Mouse (Mus musculus): ENCODE results near the gene Dbr1. TPM values are rescaled to one million over a fixed set of nuclear protein-coding genes. Genes with fewer than 3 reads are reported as not detected.
A peak's percentile ranks its signal among the peaks of the same experiment; 100 is the strongest.

Gene Dbr1
- total and polyA plus RNA-seq, 3 experiments, result 51.6 to 53.7 TPM; not detected in 1

GRCm38 (mm10) chr9:99575677-99576480 is at the start of gene Dbr1 (continued):
- TF ChIP-seq MAFK (IDR thresholded peaks at IDR 0.05; ENCODE audit: borderline replicate concordance, low read depth, low read length) (no peak), KAT2A (conservative IDR thresholded peaks at IDR 0.05; ENCODE audit: low read depth, low read length) (peak; percentile 2; the same call in 1 of the 2 replicates), HCFC1 (IDR thresholded peaks at IDR 0.05; ENCODE audit: low read depth, low read length) (peak; percentile 84), EP300 (IDR thresholded peaks at IDR 0.05; ENCODE audit: low read depth in 1 of 2, low read length in 2 of 2) (peak in 1 of 2 experiments; percentile 6; a peak in 1 of 4 replicates), POLR2A (IDR thresholded peaks at IDR 0.05; ENCODE audit: control insufficient read depth in 1 of 2, insufficient read depth in 1 of 2, low read depth in 1 of 2, low read length in 2 of 2, poor library complexity in 1 of 2) (peak; percentile 92 to 94)

- H3K9me3 ChIP-seq (replicated peaks; ENCODE audit: insufficient read depth, low read length), result no peaks in the 10 kb centered on the region
- H3K4me1 ChIP-seq (ENCODE audit: control insufficient read depth in 1 of 2, insufficient read depth in 2 of 2, low read length in 2 of 2), result peaks cover 0 to 2% of the 10 kb centered on the region in 2 experiments; a peak in 1 of 4 replicates
- no peaks in the 10 kb centered on the region for H3K27me3 ChIP-seq (ENCODE audit: control insufficient read depth in 1 of 2, insufficient read depth in 2 of 2, low read length in 2 of 2)
- peak; percentile 47 for DNase-seq (ENCODE audit: low read depth, low spot score)
- TF ChIP-seq NRF1 (IDR thresholded peaks at IDR 0.05; ENCODE audit: insufficient read depth, low read depth, low read length, poor library complexity, severe bottlenecking) (no peak), ETS1 (IDR thresholded peaks at IDR 0.05; ENCODE audit: low read depth, low read length) (peak; percentile 84), USF1 (IDR thresholded peaks at IDR 0.05; ENCODE audit: low read depth, low read length) (no peak), RCOR1 (IDR thresholded peaks at IDR 0.05; ENCODE audit: low read depth, low read length) (no peak), MXI1 (IDR thresholded peaks at IDR 0.05; ENCODE audit: low read depth, low read length) (no peak), EP300 (IDR thresholded peaks at IDR 0.05; ENCODE audit: low read depth in 1 of 2, low read length in 2 of 2) (peak; percentile 9 to 29; a peak in 1 of 4 replicates), MEF2A (IDR thresholded peaks at IDR 0.05; ENCODE audit: extremely low read depth, insufficient replicate concordance, low read depth, low read length, poor library complexity, severe bottlenecking) (no peak), MYB (IDR thresholded peaks at IDR 0.05; ENCODE audit: low read depth, low read length) (no peak), ZMIZ1 (IDR thresholded peaks at IDR 0.05; ENCODE audit: low read depth, low read length) (no peak), CHD1 (IDR thresholded peaks at IDR 0.05; ENCODE audit: low read depth, low read length) (no peak), GATA1 (IDR thresholded peaks at IDR 0.05; ENCODE audit: low read depth, low read length) (0 out of 2 replicates have a peak, but pooled peaks have one; percentile 27)
- H3K4me3 ChIP-seq (ENCODE audit: control insufficient read depth in 1 of 2, insufficient read depth in 1 of 2, low read depth in 2 of 2, low read length in 2 of 2), result no peak overlapping the region
- H3K27ac ChIP-seq (ENCODE audit: control insufficient read depth, low read depth, low read length), result no peak overlapping the region
- H3K36me3 ChIP-seq (ENCODE audit: control insufficient read depth in 1 of 2, insufficient read depth in 2 of 2, low read length in 2 of 2), result peaks cover 2 to 23% of the 10 kb centered on the region in 2 experiments; a peak in 3 of 4 replicates
- H3K9ac ChIP-seq (ENCODE audit: control insufficient read depth, low read depth, low read length, poor library complexity, severe bottlenecking), result no peak overlapping the region
- no peaks in the 10 kb centered on the region for H3K79me2 ChIP-seq (ENCODE audit: control insufficient read depth, insufficient read depth, low read length, poor library complexity)
Observed at GRCm38 (mm10) chr9:99531865-99532264, 43.7 kb upstream of the Dbr1 start.

- DNase-seq (ENCODE audit: low read depth, low spot score), result peak; percentile 44
- TF ChIP-seq MAX (IDR thresholded peaks at IDR 0.05; ENCODE audit: low read length) (no peak), POLR2A (IDR thresholded peaks at IDR 0.05; ENCODE audit: control insufficient read depth in 1 of 2, insufficient read depth in 1 of 2, low read depth in 1 of 2, low read length in 2 of 2, poor library complexity in 1 of 2) (no peak), SMC3 (IDR thresholded peaks at IDR 0.05; ENCODE audit: low read depth, low read length) (peak; percentile 54), RAD21 (IDR thresholded peaks at IDR 0.05; ENCODE audit: low read depth, low read length) (peak; percentile 31), CTCF (IDR thresholded peaks at IDR 0.05 in 2 of 3, conservative IDR thresholded peaks at IDR 0.05 in 1 of 3; ENCODE audit: control insufficient read depth in 1 of 3, insufficient read depth in 1 of 3, low read depth in 2 of 3, low read length in 3 of 3, poor library complexity in 1 of 3, severe bottlenecking in 1 of 3) (peak in 1 of 3 experiments; percentile 57; a peak in 2 of 6 replicates)
- Histone ChIP-seq H3K27me3 (ENCODE audit: control insufficient read depth in 1 of 2, insufficient read depth in 2 of 2, low read length in 2 of 2) (no peaks in the 10 kb centered on the region), H3K4me3 (ENCODE audit: control insufficient read depth in 1 of 2, insufficient read depth in 1 of 2, low read depth in 2 of 2, low read length in 2 of 2) (no peak overlapping the region), H3K27ac (ENCODE audit: control insufficient read depth, low read depth, low read length) (no peak overlapping the region), H3K9me3 (replicated peaks; ENCODE audit: insufficient read depth, low read length) (no peaks in the 10 kb centered on the region), H3K4me1 (ENCODE audit: control insufficient read depth in 1 of 2, insufficient read depth in 2 of 2, low read length in 2 of 2) (no peaks in the 10 kb centered on the region), H3K79me2 (ENCODE audit: control insufficient read depth, insufficient read depth, low read length, poor library complexity) (peaks cover 5% of the 10 kb centered on the region; the same call in 1 of the 2 replicates), H3K36me3 (ENCODE audit: control insufficient read depth in 1 of 2, insufficient read depth in 2 of 2, low read length in 2 of 2) (no peaks in the 10 kb centered on the region; a peak in 1 of 4 replicates), H3K9ac (ENCODE audit: control insufficient read depth, low read depth, low read length, poor library complexity, severe bottlenecking) (no peak overlapping the region)
Observed at GRCm38 (mm10) chr9:99546259-99546658, 29.3 kb upstream of the Dbr1 start.

All from MEL (cell line).